ENCODE assay signal across 9 mouse cellular contexts in genomic region chr2:68806311-68806895, GRCm38 (mm10). TPM values are rescaled to one million over a fixed set of nuclear protein-coding genes. Genes with fewer than 3 reads are reported as not detected.
DNase-seq lines count a peak whose midpoint lies in the region; ATAC-seq and TF ChIP-seq lines count a peak whose summit lies in the region.
"Had no signal": no experiment of that assay in that cellular context is flagged by ENCODE, and none has a peak within 500 bp of the region (broad histone marks: within the 10 kb centered on the region; RNA-seq: fewer than 3 reads in every experiment).

No protein-coding gene starts in this region.

- peak overlapping the region; percentile 12; the same call in 1 of the 2 replicates for H3K27ac ChIP-seq in heart, postnatal 0 days (ENCODE audit: low read depth)
- H3K27ac ChIP-seq in heart, embryonic 10.5 days, result no peak overlapping the region
- H3K27ac ChIP-seq in midbrain, embryonic 13.5 days, result peak overlapping the region; percentile 36; the same call in 1 of the 2 replicates
- no peak overlapping the region for H3K27ac ChIP-seq in midbrain, embryonic 10.5 days (replicated peaks)
- no peak overlapping the region for H3K27ac ChIP-seq in hindbrain, embryonic 16.5 days (ENCODE audit: low read depth, low read length)

- H3K4me1 ChIP-seq in heart, postnatal 0 days (ENCODE audit: control insufficient read depth, insufficient read depth), result no peaks in the 10 kb centered on the region
- H3K4me1 ChIP-seq in heart, embryonic 10.5 days, result no peaks in the 10 kb centered on the region
- peaks cover 16% of the 10 kb centered on the region for H3K4me1 ChIP-seq in midbrain, embryonic 13.5 days (replicated peaks)
- peaks cover 16% of the 10 kb centered on the region for H3K4me1 ChIP-seq in midbrain, embryonic 10.5 days
- peaks cover 11% of the 10 kb centered on the region for H3K4me1 ChIP-seq in hindbrain, embryonic 16.5 days (ENCODE audit: control insufficient read depth, insufficient read depth, low read depth, low read length)

- ATAC-seq in heart, postnatal 0 days (ENCODE audit: insufficient read depth, low read depth), result no peak
- peak; percentile 67; the same call in 1 of the 2 replicates for ATAC-seq in midbrain, embryonic 13.5 days
- no peak for ATAC-seq in hindbrain, embryonic 16.5 days

- TF ChIP-seq CTCF in heart, postnatal 0 days (IDR thresholded peaks at IDR 0.05; ENCODE audit: low read depth), result no peak

- H3K36me3 ChIP-seq in heart, postnatal 0 days (replicated peaks; ENCODE audit: control insufficient read depth, insufficient read depth, low read length), result no peaks in the 10 kb centered on the region
- H3K36me3 ChIP-seq in heart, embryonic 10.5 days, result no peaks in the 10 kb centered on the region
- no peaks in the 10 kb centered on the region for H3K36me3 ChIP-seq in midbrain, embryonic 13.5 days
- no peaks in the 10 kb centered on the region for H3K36me3 ChIP-seq in midbrain, embryonic 10.5 days
- no peaks in the 10 kb centered on the region for H3K36me3 ChIP-seq in hindbrain, embryonic 16.5 days (ENCODE audit: control insufficient read depth, insufficient read depth, low read length)

- no peak for DNase-seq in heart, postnatal 0 days (ENCODE audit: low spot score)
- no peak for DNase-seq in heart, embryonic 10.5 days (ENCODE audit: low spot score)
- DNase-seq in midbrain, embryonic 10.5 days (ENCODE audit: low spot score), result no peak
- DNase-seq in testis, postnatal 14 days (ENCODE audit: low spot score), result no peak
- DNase-seq in adrenal gland, adult 18-20 months (ENCODE audit: low spot score in 2 of 2), result no peak
- DNase-seq: kidney, adult 2 months; lung, adult 2 months had no signal

- no peaks in the 10 kb centered on the region for H3K9me3 ChIP-seq in heart, postnatal 0 days (replicated peaks; ENCODE audit: control insufficient read depth, low read length)
- no peaks in the 10 kb centered on the region for H3K9me3 ChIP-seq in heart, embryonic 10.5 days
- H3K9me3 ChIP-seq in midbrain, embryonic 13.5 days, result no peaks in the 10 kb centered on the region
- no peaks in the 10 kb centered on the region for H3K9me3 ChIP-seq in midbrain, embryonic 10.5 days (replicated peaks)
- H3K9me3 ChIP-seq in hindbrain, embryonic 16.5 days (ENCODE audit: control insufficient read depth, low read length), result no peaks in the 10 kb centered on the region

- TF ChIP-seq EP300 in heart, postnatal 0 days (IDR thresholded peaks at IDR 0.05; ENCODE audit: low read depth), result no peak

- H3K27me3 ChIP-seq in heart, postnatal 0 days (ENCODE audit: control insufficient read depth, insufficient read depth, low read length), result no peaks in the 10 kb centered on the region
- H3K27me3 ChIP-seq in heart, embryonic 10.5 days (ENCODE audit: insufficient read depth, poor library complexity, severe bottlenecking), result no peaks in the 10 kb centered on the region
- H3K27me3 ChIP-seq in midbrain, embryonic 13.5 days, result no peaks in the 10 kb centered on the region
- no peaks in the 10 kb centered on the region for H3K27me3 ChIP-seq in midbrain, embryonic 10.5 days (ENCODE audit: low read depth, poor library complexity, severe bottlenecking)
- no peaks in the 10 kb centered on the region for H3K27me3 ChIP-seq in hindbrain, embryonic 16.5 days (replicated peaks; ENCODE audit: control insufficient read depth, insufficient read depth, low read length)

- no peak overlapping the region for H3K4me3 ChIP-seq in heart, postnatal 0 days (ENCODE audit: low read depth, low read length)
- H3K4me3 ChIP-seq in heart, embryonic 10.5 days, result no peak overlapping the region
- H3K4me3 ChIP-seq in midbrain, embryonic 13.5 days (replicated peaks), result no peak overlapping the region
- H3K4me3 ChIP-seq in midbrain, embryonic 10.5 days, result no peak overlapping the region
- no peak overlapping the region for H3K4me3 ChIP-seq in hindbrain, embryonic 16.5 days (ENCODE audit: low read length)

- H3K4me2 ChIP-seq in heart, postnatal 0 days (ENCODE audit: low read depth, low read length), result peak overlapping the region; percentile 21
- no peak overlapping the region for H3K4me2 ChIP-seq in midbrain, embryonic 13.5 days (replicated peaks)
- peak overlapping the region; percentile 28 for H3K4me2 ChIP-seq in hindbrain, embryonic 16.5 days (ENCODE audit: low read length)

- H3K9ac ChIP-seq in heart, postnatal 0 days (replicated peaks; ENCODE audit: low read depth, low read length), result no peak overlapping the region
- H3K9ac ChIP-seq in midbrain, embryonic 13.5 days (replicated peaks), result no peak overlapping the region
- no peak overlapping the region for H3K9ac ChIP-seq in hindbrain, embryonic 16.5 days (ENCODE audit: low read depth, low read length)

- 48% methylated on average over 10 of the region's 10 CpGs for WGBS in heart, postnatal 0 days
- 56% methylated on average over 10 of the region's 10 CpGs for WGBS in heart, embryonic 10.5 days
- 39% methylated on average over 10 of the region's 10 CpGs for WGBS in midbrain, embryonic 13.5 days
- 67% methylated on average over 10 of the region's 10 CpGs for WGBS in midbrain, embryonic 10.5 days
- 17% methylated on average over 10 of the region's 10 CpGs for WGBS in hindbrain, embryonic 16.5 days

RNA-seq across cellular contexts. Expression of gene Cers6, which starts 54.8 kb away (rescaled TPM):
- total RNA-seq in heart, postnatal 0 days (2014; rRNA removed; ENCODE audit: low replicate concordance), result 16.2 and 36.0 TPM in 2 replicates
- 8.5 and 10.0 TPM in 2 replicates for polyA plus RNA-seq in heart, postnatal 0 days (2015; fragmentation: Nextera tagmentation; extraction: Ambion mirVana)
- 23.5 and 28.8 TPM in 2 replicates for polyA plus RNA-seq in heart, embryonic 10.5 days (2016; fragmentation: Nextera tagmentation; extraction: Ambion mirVana)
- 47.1 and 54.5 TPM in 2 replicates for polyA plus RNA-seq in midbrain, embryonic 13.5 days (2015; fragmentation: Nextera tagmentation; extraction: Ambion mirVana)
- polyA plus RNA-seq in midbrain, embryonic 10.5 days (2016; fragmentation: Nextera tagmentation; extraction: Ambion mirVana), result 18.7 and 21.5 TPM in 2 replicates
- polyA plus RNA-seq in hindbrain, embryonic 16.5 days (2015; fragmentation: Nextera tagmentation; extraction: Ambion mirVana), result 45.0 and 54.7 TPM in 2 replicates
- total RNA-seq in adrenal gland, adult 18-20 months (2021), result 1 to 10 TPM; 5.2 to 8.2 TPM

Comparison
In these comparisons a context has a peak if more than half of its experiments do, and no peak if none do; other contexts are left out.
1. H3K27ac ChIP-seq: peak in heart, postnatal 0 days (single experiment) and midbrain, embryonic 13.5 days (single experiment); none in heart, embryonic 10.5 days (single experiment), midbrain, embryonic 10.5 days (single experiment) and hindbrain, embryonic 16.5 days (single experiment).